Mouse (Mus musculus) neural tube, embryonic 11.5 days (tissue): ENCODE measurements around the gene Ergic1. TPM values are rescaled to one million over a fixed set of nuclear protein-coding genes. Genes with fewer than 3 reads are reported as not detected.

Source experiments
- ATAC-seq: fragments of 200-750 bp; cut with Nextera tagmentation; 2 replicates; pipeline ENCODE4 v1.8.0; 2017; ENCODE audit warnings: moderate number of reproducible peaks, mild to moderate bottlenecking, moderate TSS enrichment, moderate library complexity; ENCODE audit not compliant: insufficient read depth, low FRiP score, low TSS enrichment
- DNase-seq: peaks from one replicate; pipeline ENCODE4 v3.0.0-alpha.2; 2015; ENCODE audit warnings: low spot score
- H3K27ac ChIP-seq: fragments of 300-500 bp; sonication (generic); 2 replicates; pipeline ENCODE4 v1.5.1; 2014; ENCODE audit warnings: low read depth, mild to moderate bottlenecking, low read length
- H3K27me3 ChIP-seq: fragments of 300-500 bp; sonication (generic); 2 replicates; pipeline ENCODE4 v1.6.1; 2014; ENCODE audit warnings: mild to moderate bottlenecking, low read length, mixed read lengths; ENCODE audit not compliant: control insufficient read depth, insufficient read depth
- H3K36me3 ChIP-seq: fragments of 300-500 bp; sonication (generic); 2 replicates; pipeline ENCODE4 v1.6.1; 2014; ENCODE audit warnings: mild to moderate bottlenecking, low read length, moderate library complexity, mixed read lengths; ENCODE audit not compliant: control insufficient read depth, insufficient read depth
- H3K4me1 ChIP-seq: fragments of 300-500 bp; sonication (generic); 2 replicates; pipeline ENCODE4 v1.6.1; 2014; ENCODE audit warnings: low read length, mixed read lengths; ENCODE audit not compliant: control insufficient read depth, insufficient read depth
- H3K4me2 ChIP-seq: fragments of 300-500 bp; sonication (generic); 2 replicates; pipeline ENCODE4 v1.6.1; 2014; ENCODE audit warnings: low read depth, mild to moderate bottlenecking, moderate library complexity
- H3K4me3 ChIP-seq: fragments of 300-500 bp; sonication (generic); 2 replicates; pipeline ENCODE4 v1.5.1; 2014; ENCODE audit warnings: low read depth, low read length
- H3K9ac ChIP-seq: fragments of 300-500 bp; sonication (generic); 2 replicates; pipeline ENCODE4 v1.6.1; 2014; ENCODE audit warnings: mild to moderate bottlenecking, low read length
- H3K9me3 ChIP-seq: fragments of 300-500 bp; sonication (generic); 2 replicates; pipeline ENCODE4 v1.6.1; 2016; ENCODE audit warnings: low read length; ENCODE audit not compliant: control insufficient read depth
- WGBS: fragments of 180-500 bp; shearing (Covaris S2); extraction: QIAGEN DNeasy Blood & Tissue Kit; methylation state at CpG from one replicate; pipeline ENCODE4 v1.1.7; 2014; 5-methylcytosine and 5-hydroxymethylcytosine counted together
- polyA plus RNA-seq: library from polyadenylated mRNA; unstranded; fragments of >200 nt; fragmentation: Nextera tagmentation; extraction: Ambion mirVana; gene quantifications from 2 replicates; pipeline ENCODE4 v1.2.1, GENCODE M21; 2014

Ergic1 gene
- polyA plus RNA-seq, 1 experiment from 2014 or later, result 126 TPM

DNA sequence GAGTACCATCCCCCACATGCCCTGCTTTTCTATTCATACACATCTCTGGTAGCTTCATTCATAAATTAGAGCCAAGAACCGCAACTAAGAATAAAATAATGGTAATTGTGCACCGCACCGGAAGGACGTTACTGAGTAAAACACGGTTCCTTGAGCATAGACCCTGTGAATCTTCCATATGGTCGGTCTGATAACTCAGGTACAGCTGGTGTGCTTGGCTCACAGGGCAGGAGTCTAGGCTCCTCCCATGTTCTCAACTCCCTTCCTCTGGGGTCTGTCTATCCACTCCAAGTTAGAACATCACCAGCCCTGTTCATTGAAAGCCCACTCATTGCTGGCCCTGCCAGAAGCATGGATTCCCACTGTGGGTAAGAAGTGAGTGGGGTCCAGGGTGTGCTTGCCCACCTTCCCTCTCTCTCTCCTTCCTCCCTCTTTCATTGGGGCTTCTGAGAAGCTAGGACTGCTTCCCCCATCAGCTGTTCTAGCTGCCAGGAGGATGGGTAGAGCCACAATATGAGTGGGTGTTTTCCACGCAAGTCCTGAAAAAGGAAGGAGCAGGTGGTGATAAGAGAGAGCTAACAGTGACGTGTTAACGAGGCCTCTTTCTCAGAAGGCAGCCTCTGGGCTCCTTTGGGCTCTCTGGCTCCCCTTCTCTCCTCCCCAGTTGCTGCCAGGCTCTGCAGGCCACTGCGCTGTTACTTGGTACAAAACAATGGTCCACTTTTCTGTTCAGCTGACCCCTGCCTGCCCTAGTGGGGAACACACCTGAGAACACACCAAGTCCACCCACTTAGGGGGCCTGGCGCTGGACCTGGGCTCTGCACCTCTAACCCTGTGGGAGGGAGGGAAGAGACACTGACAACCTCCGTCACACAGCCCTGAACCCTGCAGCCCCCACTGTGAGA, 14.7 kb downstream of the Ergic1 start:
- H3K27ac ChIP-seq, result no peak overlapping the region
- ATAC-seq (no peak), DNase-seq (no peak)
- 87% methylated on average over 12 of the region's 12 CpGs for WGBS
- no peak overlapping the region for H3K4me3 ChIP-seq
- H3K9ac ChIP-seq, result no peak overlapping the region
- H3K36me3 ChIP-seq, result peaks cover 2% of the 10 kb centered on the region; the same call in 1 of the 2 replicates
- no peaks in the 10 kb centered on the region for H3K9me3 ChIP-seq
- no peak overlapping the region for H3K4me2 ChIP-seq
- no peaks in the 10 kb centered on the region for H3K4me1 ChIP-seq
- H3K27me3 ChIP-seq, result no peaks in the 10 kb centered on the region

DNA sequence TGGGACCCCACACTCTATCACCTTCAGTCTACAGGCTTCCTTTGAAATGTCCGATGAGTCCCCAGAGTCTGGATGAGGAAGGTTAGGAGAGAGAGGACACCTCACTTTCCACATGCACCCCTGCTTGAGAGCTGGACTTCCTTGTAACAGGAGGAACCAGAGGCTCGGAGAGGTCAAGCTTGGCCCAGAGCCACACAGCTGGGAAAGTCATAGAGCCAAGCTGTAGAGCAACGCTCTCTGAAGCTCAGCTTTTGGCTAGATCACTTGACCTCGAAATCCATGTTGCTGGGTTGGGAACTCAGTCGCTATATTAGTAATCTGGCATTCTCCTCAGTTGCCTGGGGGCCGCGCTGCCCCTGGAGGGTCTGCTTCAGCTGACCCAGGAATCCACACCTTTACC, 15.5 kb downstream of the Ergic1 start:
- no peak for DNase-seq
- no peaks in the 10 kb centered on the region for H3K27me3 ChIP-seq
- no peaks in the 10 kb centered on the region for H3K9me3 ChIP-seq
- peaks cover 4% of the 10 kb centered on the region; the same call in 1 of the 2 replicates for H3K36me3 ChIP-seq
- H3K9ac ChIP-seq, result no peak overlapping the region
- 88% methylated on average over 7 of the region's 7 CpGs for WGBS
- H3K4me1 ChIP-seq, result no peaks in the 10 kb centered on the region
- no peak overlapping the region for H3K4me3 ChIP-seq
- ATAC-seq, result no peak
- H3K4me2 ChIP-seq, result no peak overlapping the region
- no peak overlapping the region for H3K27ac ChIP-seq

DNA sequence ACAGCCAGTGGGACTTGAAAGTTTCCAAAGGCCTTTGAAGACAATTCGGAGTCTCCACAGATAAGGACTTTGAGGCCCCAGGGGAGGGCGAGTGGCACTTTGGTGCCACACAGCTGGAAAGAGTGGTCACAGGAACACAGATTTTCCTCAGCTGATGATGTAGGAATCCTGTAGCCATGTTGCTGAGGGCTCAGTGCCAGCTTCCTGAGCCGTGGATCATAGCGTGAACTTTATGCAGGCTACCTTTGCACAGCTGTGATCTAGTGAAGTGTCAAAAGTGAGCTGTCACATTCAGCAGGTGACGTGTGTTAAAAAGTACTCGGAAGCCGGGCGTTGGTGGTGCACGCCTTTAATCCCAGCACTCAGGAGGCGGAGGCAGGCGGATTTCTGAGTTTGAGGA, 16.0 kb downstream of the Ergic1 start:
- 93% methylated on average over 11 of the region's 11 CpGs for WGBS
- ATAC-seq, result no peak

DNA sequence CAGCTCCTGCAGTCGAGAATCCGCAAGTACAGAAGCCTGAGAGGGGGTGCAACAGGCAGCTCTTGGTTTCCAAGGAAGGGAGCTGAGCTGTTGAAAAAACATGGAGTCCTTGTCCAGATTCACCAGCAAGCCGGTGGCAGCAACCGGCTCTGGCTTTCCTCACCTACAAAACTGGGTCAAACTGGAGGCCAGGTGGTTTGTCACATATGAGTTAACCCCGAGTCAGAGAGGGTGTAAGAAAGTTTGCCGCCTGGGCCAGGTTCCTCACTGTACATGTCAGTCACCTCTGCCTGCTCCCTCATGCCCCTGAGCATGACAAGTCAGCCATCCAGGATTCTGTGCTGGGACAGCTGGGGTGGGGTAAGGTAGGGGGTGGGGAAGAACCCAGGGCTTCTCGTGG, 16.9 kb downstream of the Ergic1 start:
- Histone ChIP-seq H3K4me2 (no peak overlapping the region), H3K27me3 (no peaks in the 10 kb centered on the region), H3K4me1 (no peaks in the 10 kb centered on the region), H3K9ac (no peak overlapping the region), H3K27ac (no peak overlapping the region), H3K4me3 (no peak overlapping the region), H3K9me3 (no peaks in the 10 kb centered on the region), H3K36me3 (peaks cover 4% of the 10 kb centered on the region; the same call in 1 of the 2 replicates)
- WGBS, result 94% methylated on average over 7 of the region's 7 CpGs
- DNase-seq, result no peak
- ATAC-seq, result no peak

More for the DNA sequence above, 16.0 kb downstream of the Ergic1 start:
- peaks cover 4% of the 10 kb centered on the region; the same call in 1 of the 2 replicates for H3K36me3 ChIP-seq
- DNase-seq, result no peak
- H3K4me2 ChIP-seq, result no peak overlapping the region
- no peaks in the 10 kb centered on the region for H3K4me1 ChIP-seq
- H3K9ac ChIP-seq, result no peak overlapping the region
- no peaks in the 10 kb centered on the region for H3K9me3 ChIP-seq
- H3K27me3 ChIP-seq, result no peaks in the 10 kb centered on the region
- no peak overlapping the region for H3K4me3 ChIP-seq
- no peak overlapping the region for H3K27ac ChIP-seq

DNA sequence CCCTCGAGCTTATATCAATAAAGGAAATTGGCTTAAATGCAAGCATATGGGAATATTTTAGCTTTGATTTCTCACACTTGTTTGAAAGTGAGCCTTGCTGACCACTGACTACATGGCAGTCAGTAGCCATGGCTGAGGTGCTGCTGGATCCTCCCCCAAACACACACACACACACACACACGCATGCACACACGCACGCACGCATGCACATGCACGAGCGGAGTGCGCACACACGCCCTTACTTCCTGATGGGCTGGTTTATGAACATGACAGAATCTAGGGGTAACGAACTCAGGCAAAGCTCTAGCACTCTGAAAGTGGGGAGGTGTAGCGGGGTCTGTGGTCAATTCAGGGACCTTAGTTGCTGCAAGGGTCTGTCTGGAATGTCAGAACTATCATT, 17.5 kb downstream of the Ergic1 start:
- Histone ChIP-seq H3K4me2 (no peak overlapping the region), H3K27me3 (no peaks in the 10 kb centered on the region), H3K4me1 (no peaks in the 10 kb centered on the region), H3K9me3 (no peaks in the 10 kb centered on the region), H3K36me3 (peaks cover 4% of the 10 kb centered on the region; the same call in 1 of the 2 replicates), H3K27ac (no peak overlapping the region), H3K4me3 (no peak overlapping the region), H3K9ac (no peak overlapping the region)
- DNase-seq (no peak), ATAC-seq (no peak)
- WGBS, result 97% methylated on average over 11 of the region's 11 CpGs

DNA sequence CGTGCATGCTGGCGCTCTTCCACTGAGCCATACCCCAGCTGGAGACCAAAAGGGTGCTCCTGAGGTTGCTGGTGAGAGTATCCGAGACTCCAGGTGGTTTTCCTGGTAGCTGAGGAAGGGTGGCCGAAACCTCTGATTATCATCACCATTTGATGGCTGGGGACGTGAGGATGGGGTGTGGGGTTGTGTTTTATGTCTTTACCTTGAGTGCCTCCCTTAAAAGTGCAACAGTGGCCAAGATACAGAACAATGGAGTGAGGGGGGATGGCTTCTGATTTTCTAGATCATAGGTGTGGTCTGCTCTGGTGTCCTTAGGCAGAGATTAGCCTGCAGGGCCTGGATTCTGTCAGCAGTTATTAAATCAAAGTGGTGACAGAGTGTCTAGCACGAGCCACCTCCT, 18.1 kb downstream of the Ergic1 start:
- Histone ChIP-seq H3K4me1 (no peaks in the 10 kb centered on the region), H3K9me3 (no peaks in the 10 kb centered on the region), H3K4me2 (no peak overlapping the region), H3K36me3 (peaks cover 4% of the 10 kb centered on the region; the same call in 1 of the 2 replicates), H3K27me3 (no peaks in the 10 kb centered on the region), H3K9ac (no peak overlapping the region), H3K27ac (no peak overlapping the region), H3K4me3 (no peak overlapping the region)
- DNase-seq (no peak), ATAC-seq (no peak)
- WGBS, result 89% methylated on average over 6 of the region's 6 CpGs

DNA sequence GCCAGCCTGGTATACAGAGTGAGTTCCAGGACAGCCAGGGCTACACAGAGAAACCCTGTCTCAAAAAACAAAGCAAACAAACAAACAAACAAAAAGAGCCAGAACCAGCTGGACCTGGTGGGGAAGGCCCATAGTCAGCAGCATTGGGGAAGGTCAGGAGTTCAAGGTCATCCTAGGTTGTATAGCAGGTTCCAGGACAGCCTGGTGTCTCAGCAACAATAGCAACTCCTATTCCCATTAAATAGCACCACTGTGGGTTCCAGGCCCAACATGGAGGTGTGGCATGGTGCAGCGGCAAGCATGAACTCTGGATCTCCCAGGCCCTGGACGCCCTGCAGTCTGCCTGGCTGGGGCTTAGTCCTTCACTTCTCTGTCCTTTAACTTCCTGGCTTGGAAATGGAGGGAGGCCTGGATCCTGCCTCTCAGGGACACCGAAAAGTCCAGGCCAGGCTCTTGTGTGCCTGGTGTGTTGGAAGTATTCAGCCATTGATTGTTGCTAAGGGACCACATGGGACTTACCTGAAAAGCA, 19.6 kb downstream of the Ergic1 start:
- Histone ChIP-seq H3K4me3 (no peak overlapping the region), H3K27ac (no peak overlapping the region), H3K4me1 (no peaks in the 10 kb centered on the region), H3K27me3 (no peaks in the 10 kb centered on the region), H3K9ac (no peak overlapping the region), H3K4me2 (no peak overlapping the region), H3K9me3 (no peaks in the 10 kb centered on the region), H3K36me3 (peaks cover 4% of the 10 kb centered on the region)
- ATAC-seq (no peak), DNase-seq (no peak)
- 94% methylated on average over 3 of the region's 3 CpGs for WGBS

DNA sequence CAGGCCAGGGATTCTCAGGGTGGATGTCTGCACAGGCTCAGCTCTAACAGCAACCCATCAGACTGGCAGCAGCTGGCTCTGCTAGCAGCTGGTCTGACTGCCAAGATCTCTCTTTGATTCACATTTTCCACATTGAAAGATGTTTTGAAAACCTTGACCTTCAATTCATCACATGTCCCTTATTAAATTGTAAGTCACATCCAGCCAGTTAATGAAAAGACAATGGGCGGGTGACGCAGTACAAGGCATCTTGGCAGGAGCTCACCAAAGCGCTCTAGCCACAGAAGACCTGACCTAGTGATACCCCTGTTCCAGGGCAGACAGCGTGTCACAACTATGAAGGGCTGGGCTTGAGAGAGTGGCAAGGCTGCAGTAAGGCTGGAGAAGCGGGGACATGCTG, 21.0 kb downstream of the Ergic1 start:
- no peak for DNase-seq

DNA sequence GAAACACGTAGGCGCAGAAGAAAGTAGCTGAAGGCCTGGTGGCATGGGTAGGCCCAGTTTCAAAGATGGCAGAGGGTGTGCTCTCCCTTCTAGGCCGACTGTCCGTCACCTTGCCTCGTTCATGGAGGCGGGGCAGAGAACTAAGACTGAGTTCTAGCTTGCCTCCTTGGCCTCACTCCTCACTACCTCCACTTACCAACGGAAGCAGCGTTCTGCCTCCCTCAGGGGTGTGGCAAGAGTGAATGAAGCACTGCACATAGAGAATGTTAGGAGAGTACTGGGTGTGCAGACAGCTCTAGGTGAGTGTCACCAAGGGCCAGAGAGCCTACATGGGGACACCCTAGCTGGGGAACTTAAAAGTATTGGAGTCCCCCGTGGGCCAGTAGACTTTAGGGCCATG, 21.8 kb downstream of the Ergic1 start:
- H3K27me3 ChIP-seq, result no peaks in the 10 kb centered on the region
- no peaks in the 10 kb centered on the region for H3K4me1 ChIP-seq
- DNase-seq, result no peak
- 98% methylated on average over 9 of the region's 9 CpGs for WGBS
- no peak overlapping the region for H3K27ac ChIP-seq
- H3K36me3 ChIP-seq, result peaks cover 6% of the 10 kb centered on the region
- no peaks in the 10 kb centered on the region for H3K9me3 ChIP-seq
- no peak overlapping the region for H3K9ac ChIP-seq
- no peak overlapping the region for H3K4me3 ChIP-seq
- no peak overlapping the region for H3K4me2 ChIP-seq
- ATAC-seq, result no peak

More for the DNA sequence above, 21.0 kb downstream of the Ergic1 start:
- Histone ChIP-seq H3K9me3 (no peaks in the 10 kb centered on the region), H3K4me1 (no peaks in the 10 kb centered on the region), H3K27me3 (no peaks in the 10 kb centered on the region), H3K36me3 (peaks cover 4% of the 10 kb centered on the region), H3K27ac (no peak overlapping the region), H3K9ac (no peak overlapping the region), H3K4me2 (no peak overlapping the region), H3K4me3 (no peak overlapping the region)
- WGBS, result 96% methylated on average over 5 of the region's 5 CpGs
- ATAC-seq, result no peak
